Mouse (Mus musculus) cerebellum, adult (tissue): ENCODE results near the gene Gm20388.
"Not testable (repeated sequence)": the region's sequence is repeated elsewhere in the genome, so short reads cannot be mapped to it uniquely, and the experiment has no call there.

ENCODE experiments used
- ATAC-seq: cut with Nextera tagmentation; 2 replicates; pipeline ENCODE4 v1.9.2; 2017; ENCODE audit warnings: mild to moderate bottlenecking, moderate library complexity, mixed read lengths; ENCODE audit not compliant: insufficient number of reproducible peaks, low FRiP score, low TSS enrichment

Gene Gm20388

GRCm38 (mm10) chr8:121649423-121649822, 1738.8 kb downstream of the Gm20388 start:
- ATAC-seq, result no peak

- ATAC-seq, result no peak
These were observed 1739.3 kb downstream of the Gm20388 start for GRCm38 (mm10) chr8:121649904-121650303.

- ATAC-seq, result no peak
These were observed 1740.0 kb downstream of the Gm20388 start for GRCm38 (mm10) chr8:121650389-121651307.

GRCm38 (mm10) chr8:121651308-121651873, 1740.8 kb downstream of the Gm20388 start:
- 0 out of 2 replicates have a peak, but pooled peaks have one; percentile 1 for ATAC-seq

- 0 out of 2 replicates have a peak, but pooled peaks have one; percentile 8 for ATAC-seq
These were observed 1741.3 kb downstream of the Gm20388 start for GRCm38 (mm10) chr8:121651874-121652361.

- ATAC-seq, result peak; percentile 90
These were observed 1742.2 kb downstream of the Gm20388 start, which contains the start of gene Zcchc14 for GRCm38 (mm10) chr8:121652774-121653323. Gene Zcchc14, minus strand, starts transcription at chr8:121652901.

- ATAC-seq, result peak; percentile 21; the same call in 1 of the 2 replicates
These were observed 1742.8 kb downstream of the Gm20388 start for GRCm38 (mm10) chr8:121653340-121654019.

- no peak for ATAC-seq
These were observed 1743.5 kb downstream of the Gm20388 start for GRCm38 (mm10) chr8:121654131-121654530.

- ATAC-seq, result no peak
These were observed 1744.4 kb downstream of the Gm20388 start for GRCm38 (mm10) chr8:121654966-121655494.

- ATAC-seq, result no peak
These were observed 1750.0 kb downstream of the Gm20388 start for GRCm38 (mm10) chr8:121660602-121661001.

GRCm38 (mm10) chr8:121661631-121662357, 1751.2 kb downstream of the Gm20388 start:
- no peak for ATAC-seq

GRCm38 (mm10) chr8:121663101-121663500, 1752.5 kb downstream of the Gm20388 start:
- no peak for ATAC-seq

- no peak for ATAC-seq
These were observed 1754.7 kb downstream of the Gm20388 start for GRCm38 (mm10) chr8:121665329-121665728.

- ATAC-seq, result not testable (repeated sequence)
These were observed 1757.4 kb downstream of the Gm20388 start for GRCm38 (mm10) chr8:121667936-121668500.

- ATAC-seq, result no peak
These were observed 1757.9 kb downstream of the Gm20388 start for GRCm38 (mm10) chr8:121668553-121668952.

GRCm38 (mm10) chr8:121669208-121669607, 1758.6 kb downstream of the Gm20388 start:
- ATAC-seq, result no peak

- no peak for ATAC-seq
These were observed 1762.5 kb downstream of the Gm20388 start for GRCm38 (mm10) chr8:121673153-121673552.

GRCm38 (mm10) chr8:121673917-121674316, 1763.3 kb downstream of the Gm20388 start:
- ATAC-seq, result peak; percentile 72

- ATAC-seq, result no peak
These were observed 1763.9 kb downstream of the Gm20388 start for GRCm38 (mm10) chr8:121674524-121674923.
